Mouse (Mus musculus) mouse trophoblast stem cell (cell line): ENCODE measurements around the gene Fat1.

Source experiments
- in situ Hi-C, 2 experiments: fragments of 300-500 bp; cut with MseI, MboI; formaldehyde crosslinking; loops; 2 replicates in 1 of 2; 3 replicates in 1 of 2; pipeline ENCODE4 v1.15.1; 2025

Gene Fat1

GRCm38 (mm10) chr8:45064197-45064869 is 129.1 kb downstream of the Fat1 start:
- in situ Hi-C loops: no loop called here

- in situ Hi-C loops: loop anchor here (5.0 kb wide), 1 partner anchor 172 kb away; no protein-coding TSS in a partner anchor
These were observed 130.1 kb downstream of the Fat1 start for GRCm38 (mm10) chr8:45065391-45065790.

- in situ Hi-C loops: loop anchor here (5.0 kb wide), 1 partner anchor 168 kb away; no protein-coding TSS in a partner anchor
These were observed 133.6 kb downstream of the Fat1 start, which contains the start of gene Mtnr1a for GRCm38 (mm10) chr8:45068759-45069386. Gene Mtnr1a, plus strand, starts transcription at chr8:45069137.

DNA sequence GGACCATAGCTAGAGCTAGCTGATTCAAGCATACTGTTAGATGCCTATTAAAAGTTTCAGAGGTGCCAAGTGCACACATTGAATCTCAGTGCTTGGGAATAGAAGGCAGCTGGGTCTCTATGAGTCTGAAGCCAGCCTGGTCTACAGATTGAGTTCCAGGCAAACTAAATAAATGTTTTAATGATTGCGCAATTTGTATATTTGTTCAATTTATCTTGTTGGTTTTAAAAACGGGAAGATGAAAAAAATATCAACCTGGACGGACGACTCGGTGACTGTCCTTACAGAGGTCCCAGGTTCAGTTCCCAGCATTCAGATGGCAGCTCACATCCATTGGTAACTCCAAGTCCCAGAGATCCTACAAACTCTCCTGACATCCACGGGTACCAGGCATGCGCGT is 135.7 kb downstream of the Fat1 start:
- in situ Hi-C loops: no loop called here

DNA sequence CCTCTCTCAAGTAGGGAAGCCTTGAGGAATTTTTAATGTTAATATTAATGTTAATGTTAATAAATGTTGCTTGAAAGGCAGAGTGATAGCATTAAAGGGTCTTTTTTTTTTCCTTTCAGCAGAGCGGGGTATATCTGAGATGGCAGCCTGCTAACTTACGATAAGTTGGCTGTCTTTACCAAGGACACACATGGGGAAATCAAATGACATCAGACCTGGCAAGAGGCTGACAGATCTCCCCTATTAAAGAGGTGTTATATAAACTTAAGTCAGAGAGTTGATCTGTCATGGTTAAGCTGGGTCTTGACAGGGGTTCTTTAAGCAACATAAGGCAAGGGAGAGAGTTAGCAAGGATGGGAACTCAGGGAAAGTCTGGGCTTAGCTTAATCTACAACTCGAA is 145.6 kb downstream of the Fat1 start:
- in situ Hi-C loops: no loop called here

DNA sequence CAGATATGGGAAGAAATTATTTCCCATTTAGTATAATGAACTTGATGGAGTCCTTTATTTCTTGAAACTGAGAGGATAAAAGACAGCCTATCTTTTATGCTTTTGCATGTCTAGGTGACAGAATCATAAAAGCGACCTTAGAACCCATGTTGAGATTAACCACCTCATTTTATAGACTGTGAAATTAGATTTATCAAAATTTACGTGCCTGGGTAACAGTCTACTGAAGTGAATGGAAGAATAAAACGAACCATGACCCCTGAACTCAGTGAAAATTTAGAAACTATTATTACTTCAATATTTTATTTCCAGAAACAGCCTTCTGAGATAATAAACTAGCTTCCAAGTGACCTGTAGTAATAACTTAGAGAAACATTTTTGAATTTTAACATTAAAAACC is 158.4 kb downstream of the Fat1 start:
- in situ Hi-C loops: no loop called here
